Mouse (Mus musculus) lung, postnatal 0 days (tissue): ENCODE measurements around the gene Mnt. TPM values are rescaled to one million over a fixed set of nuclear protein-coding genes. Genes with fewer than 3 reads are reported as not detected.

Source experiments
- ATAC-seq: fragments of 200-750 bp; cut with Nextera tagmentation; 2 replicates; pipeline ENCODE4 v1.8.0; 2017; ENCODE audit warnings: moderate library complexity
- DNase-seq: peaks from one replicate; pipeline ENCODE4 v3.0.0-alpha.2; 2016; ENCODE audit warnings: low spot score
- H3K27ac ChIP-seq: fragments of 300-500 bp; sonication (generic); 2 replicates; pipeline ENCODE4 v1.5.1; 2014; ENCODE audit warnings: antibody characterized with exemption, mild to moderate bottlenecking, low read length, mixed read lengths
- H3K27me3 ChIP-seq: fragments of 300-500 bp; sonication (generic); replicated peaks from 2 replicates; pipeline ENCODE4 v1.6.1; 2014; ENCODE audit warnings: low read length, mixed read lengths; ENCODE audit not compliant: insufficient read depth
- H3K36me3 ChIP-seq: fragments of 300-500 bp; sonication (generic); 2 replicates; pipeline ENCODE4 v1.6.1; 2014; ENCODE audit warnings: low read length, mixed read lengths; ENCODE audit not compliant: insufficient read depth
- H3K4me1 ChIP-seq: fragments of 300-500 bp; sonication (generic); 2 replicates; pipeline ENCODE4 v1.6.1; 2014; ENCODE audit warnings: antibody characterized with exemption, low read depth, low read length, mixed read lengths; ENCODE audit not compliant: insufficient read depth
- H3K4me2 ChIP-seq: fragments of 300-500 bp; sonication (generic); replicated peaks from 2 replicates; pipeline ENCODE4 v1.6.1; 2014; ENCODE audit warnings: low read depth, mild to moderate bottlenecking, low read length, moderate library complexity, mixed read lengths
- H3K4me3 ChIP-seq: fragments of 300-500 bp; sonication (generic); 2 replicates; pipeline ENCODE4 v1.5.1; 2014; ENCODE audit warnings: low read depth, low read length
- H3K9ac ChIP-seq: fragments of 300-500 bp; sonication (generic); replicated peaks from 2 replicates; pipeline ENCODE4 v1.6.1; 2014; ENCODE audit warnings: low read depth, mild to moderate bottlenecking
- H3K9me3 ChIP-seq: fragments of 300-500 bp; sonication (generic); 2 replicates; pipeline ENCODE4 v1.6.1; 2016; ENCODE audit warnings: low read length, mixed read lengths
- CTCF ChIP-seq: IDR thresholded peaks from 2 replicates; pipeline ENCODE4 v1.5.1; 2016; ENCODE audit warnings: antibody characterized with exemption, mild to moderate bottlenecking
- EP300 ChIP-seq: IDR thresholded peaks from 2 replicates; pipeline ENCODE4 v1.6.1; 2016; ENCODE audit warnings: antibody characterized with exemption, mild to moderate bottlenecking, control low read depth
- WGBS: fragments of 180-500 bp; shearing (Covaris S2); extraction: QIAGEN DNeasy Blood & Tissue Kit; methylation state at CpG from one replicate; pipeline ENCODE4 v1.1.7; 2014; 5-methylcytosine and 5-hydroxymethylcytosine counted together
- polyA plus RNA-seq: library from polyadenylated mRNA; unstranded; fragments of >200 nt; fragmentation: Nextera tagmentation; extraction: Ambion mirVana; gene quantifications from 2 replicates; pipeline ENCODE4 v1.2.1, GENCODE M21; 2015

Mnt gene
- polyA plus RNA-seq, 1 experiment from 2014 or later, result 4.7 TPM

DNA sequence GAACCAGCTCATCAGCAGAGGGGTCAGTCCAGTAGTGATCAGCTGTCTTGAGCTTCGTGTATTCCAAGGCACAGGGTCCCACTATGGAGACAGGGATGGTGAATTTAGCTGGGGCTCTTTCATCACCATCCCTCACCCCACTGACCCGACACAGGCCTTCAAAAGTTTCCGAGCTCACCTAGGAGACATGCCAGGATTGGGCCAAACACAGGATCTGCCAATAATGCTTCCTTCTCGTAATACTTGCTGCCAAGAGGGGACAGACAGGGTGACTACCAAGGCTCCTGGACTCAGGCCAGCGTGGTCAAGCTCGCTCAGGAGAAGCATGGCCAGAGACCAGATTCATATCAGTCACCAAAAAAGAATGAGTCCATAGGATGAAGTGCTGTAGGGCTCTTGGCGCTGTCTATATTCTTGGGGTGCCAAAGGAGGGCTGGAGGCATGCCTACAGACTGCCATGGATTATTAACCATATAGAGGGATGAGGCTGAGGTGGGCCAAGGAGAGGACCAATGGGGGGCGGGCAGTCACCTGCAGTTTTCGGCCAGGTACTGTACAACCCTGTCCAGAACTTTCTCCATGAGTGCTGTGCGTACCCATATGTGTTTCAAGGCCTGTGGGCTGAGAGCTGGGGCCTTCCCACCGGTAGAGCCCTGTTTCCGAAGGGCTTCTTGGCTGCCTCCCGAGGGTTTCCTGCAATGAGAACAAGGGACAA lies 37.5 kb downstream of the Mnt start:
- ATAC-seq (no peak), DNase-seq (no peak)
- WGBS, result 87% methylated on average over 13 of the region's 13 CpGs
- no peaks in the 10 kb centered on the region for H3K27me3 ChIP-seq
- no peaks in the 10 kb centered on the region; the same call in none of the 2 replicates for H3K4me1 ChIP-seq
- H3K4me3 ChIP-seq, result no peak overlapping the region
- TF ChIP-seq CTCF, result no peak
- TF ChIP-seq EP300, result no peak
- H3K36me3 ChIP-seq, result no peaks in the 10 kb centered on the region
- no peak overlapping the region for H3K9ac ChIP-seq
- H3K9me3 ChIP-seq, result no peaks in the 10 kb centered on the region
- H3K4me2 ChIP-seq, result no peak overlapping the region
- H3K27ac ChIP-seq, result no peak overlapping the region

DNA sequence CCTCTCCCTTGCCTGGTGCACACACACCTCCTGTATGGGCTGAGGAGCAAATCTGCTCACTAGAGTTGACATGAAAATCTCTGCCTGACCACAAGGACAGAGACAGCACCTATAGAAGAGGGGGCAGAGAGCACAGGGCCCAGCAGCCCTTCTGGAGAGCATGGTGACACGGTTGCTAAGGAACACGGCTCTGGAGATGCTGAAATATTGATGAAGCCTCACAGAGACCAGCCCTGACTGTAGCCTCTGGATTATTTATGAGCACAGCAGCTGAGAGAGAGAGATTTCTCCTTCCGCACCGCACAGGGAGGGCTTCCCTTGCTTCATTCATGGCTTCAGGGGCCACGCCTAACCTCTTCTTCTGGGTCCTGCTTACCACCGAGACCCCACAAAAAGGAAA lies 38.9 kb downstream of the Mnt start:
- Histone ChIP-seq H3K4me2 (no peak overlapping the region), H3K27me3 (no peaks in the 10 kb centered on the region), H3K9ac (no peak overlapping the region), H3K4me3 (no peak overlapping the region), H3K4me1 (no peaks in the 10 kb centered on the region; the same call in none of the 2 replicates), H3K9me3 (no peaks in the 10 kb centered on the region), H3K36me3 (no peaks in the 10 kb centered on the region), H3K27ac (no peak overlapping the region)
- 81% methylated on average over 6 of the region's 6 CpGs for WGBS
- ATAC-seq, result no peak
- no peak for DNase-seq
- TF ChIP-seq CTCF (no peak), EP300 (no peak)

DNA sequence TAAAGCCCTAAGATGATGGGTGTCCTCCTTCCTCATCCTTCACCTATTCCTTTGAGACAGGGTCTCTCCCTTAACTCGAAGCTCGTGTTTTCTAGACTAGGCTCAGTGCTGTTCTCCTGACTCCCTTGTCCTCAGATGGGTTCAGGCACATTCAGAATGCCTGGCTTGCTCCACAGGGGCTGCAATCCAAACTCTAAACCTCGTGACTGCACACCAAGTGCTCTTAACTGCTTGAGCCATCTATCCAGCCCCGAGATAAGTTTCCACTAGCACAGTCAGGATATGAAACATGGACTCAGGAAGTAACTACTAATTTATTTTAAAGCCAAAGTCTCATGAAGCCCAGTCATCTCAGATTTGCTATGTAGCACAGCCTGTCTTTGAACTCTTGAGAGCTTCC lies 39.8 kb downstream of the Mnt start:
- no peak overlapping the region for H3K9ac ChIP-seq
- DNase-seq (peak; percentile 32), ATAC-seq (peak; percentile 60)
- no peaks in the 10 kb centered on the region for H3K36me3 ChIP-seq
- H3K9me3 ChIP-seq, result no peaks in the 10 kb centered on the region
- TF ChIP-seq CTCF (no peak), EP300 (0 out of 2 replicates have a peak, but pooled peaks have one; percentile 23)
- 42% methylated on average over 4 of the region's 4 CpGs for WGBS
- no peak overlapping the region for H3K4me2 ChIP-seq
- no peaks in the 10 kb centered on the region; the same call in none of the 2 replicates for H3K4me1 ChIP-seq
- H3K27me3 ChIP-seq, result no peaks in the 10 kb centered on the region
- no peak overlapping the region; the same call in 1 of the 2 replicates for H3K27ac ChIP-seq
- H3K4me3 ChIP-seq, result no peak overlapping the region

DNA sequence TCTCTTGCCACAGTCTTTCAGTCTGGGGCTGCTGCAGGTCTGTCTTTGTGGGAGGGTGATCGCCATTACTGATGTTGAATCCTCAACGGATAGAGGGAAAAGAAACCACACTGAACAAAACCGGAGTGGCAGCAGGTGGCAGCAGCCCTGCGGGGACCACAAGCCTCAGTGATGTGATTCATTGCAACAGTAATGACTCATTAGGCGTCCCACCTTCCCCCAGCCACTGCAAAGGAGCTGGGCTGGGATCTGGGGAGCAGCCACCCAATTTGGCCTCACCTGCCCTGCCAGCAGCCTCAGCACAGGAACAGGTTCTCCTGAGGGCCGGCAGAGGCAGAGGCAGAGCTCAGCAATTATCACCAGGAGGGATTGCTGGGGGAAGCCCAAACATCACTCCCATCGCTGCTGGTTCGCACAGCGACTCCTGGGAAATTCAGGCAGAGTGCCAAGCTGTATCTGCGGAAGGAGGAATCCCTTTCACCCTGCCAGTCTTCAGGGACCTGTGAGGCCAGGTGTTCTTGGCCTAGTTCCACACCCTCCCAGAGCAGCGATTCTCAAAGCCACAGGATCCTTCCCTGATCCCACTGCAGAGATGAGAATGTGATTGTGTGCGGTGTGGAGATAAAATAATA lies 40.4 kb downstream of the Mnt start:
- Histone ChIP-seq H3K4me3 (no peak overlapping the region), H3K27ac (no peak overlapping the region; the same call in 1 of the 2 replicates), H3K4me2 (no peak overlapping the region), H3K4me1 (no peaks in the 10 kb centered on the region; the same call in none of the 2 replicates), H3K27me3 (no peaks in the 10 kb centered on the region), H3K36me3 (no peaks in the 10 kb centered on the region), H3K9ac (no peak overlapping the region), H3K9me3 (no peaks in the 10 kb centered on the region)
- WGBS, result 31% methylated on average over 12 of the region's 12 CpGs
- TF ChIP-seq CTCF (peak; percentile 31), EP300 (no peak)
- ATAC-seq (peak; percentile 64), DNase-seq (peak; percentile 44)

DNA sequence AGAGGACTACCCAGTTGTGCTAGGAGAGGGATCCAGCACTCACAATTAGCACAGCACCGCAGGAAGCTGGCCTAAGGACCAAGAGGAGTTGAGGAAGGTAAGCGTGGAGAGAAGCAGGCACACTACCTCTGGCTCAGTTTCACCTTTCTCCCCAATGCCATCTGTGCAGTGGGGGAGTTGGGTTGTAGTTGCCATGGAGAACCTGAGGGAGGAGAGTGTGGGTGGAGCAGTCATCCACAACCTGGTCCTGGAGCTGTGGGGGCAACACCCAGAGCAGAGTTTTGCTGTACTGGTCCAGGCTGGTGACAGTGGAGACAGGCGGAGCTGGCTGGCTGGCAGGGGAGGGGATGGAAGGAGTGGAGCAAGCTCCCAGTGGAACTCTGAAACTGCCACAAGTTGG lies 43.9 kb downstream of the Mnt start:
- H3K9ac ChIP-seq, result no peak overlapping the region
- no peaks in the 10 kb centered on the region; the same call in none of the 2 replicates for H3K4me1 ChIP-seq
- H3K9me3 ChIP-seq, result no peaks in the 10 kb centered on the region
- no peaks in the 10 kb centered on the region for H3K36me3 ChIP-seq
- ATAC-seq (no peak), DNase-seq (no peak)
- no peak overlapping the region for H3K4me3 ChIP-seq
- H3K4me2 ChIP-seq, result no peak overlapping the region
- TF ChIP-seq CTCF (no peak), EP300 (no peak)
- no peak overlapping the region for H3K27ac ChIP-seq
- WGBS, result 62% methylated on average over 3 of the region's 3 CpGs
- no peaks in the 10 kb centered on the region for H3K27me3 ChIP-seq

DNA sequence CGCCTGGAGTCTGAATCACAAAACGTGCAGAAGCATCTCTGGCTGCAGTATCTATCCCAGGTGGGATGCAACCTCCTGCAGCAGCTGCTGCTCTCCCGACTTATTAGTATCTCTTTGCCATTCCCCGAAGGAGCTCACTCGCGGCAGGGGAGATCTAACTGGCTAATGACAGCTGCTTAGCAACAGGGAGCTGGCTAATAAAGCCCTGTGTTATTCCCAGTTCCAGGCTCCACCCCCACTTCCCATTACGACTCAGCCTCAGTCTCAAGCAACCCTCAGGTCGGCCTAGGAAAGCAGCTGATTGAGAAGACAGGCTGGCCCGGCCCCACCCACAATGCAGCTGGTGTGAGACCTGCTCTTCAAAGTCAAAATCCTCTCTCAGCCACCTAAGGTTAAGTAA lies 46.1 kb downstream of the Mnt start:
- 8% methylated on average over 9 of the region's 9 CpGs for WGBS

More for the DNA sequence above, 46.1 kb downstream of the Mnt start:
- ATAC-seq (peak; percentile 86), DNase-seq (peak; percentile 75)
- Histone ChIP-seq H3K4me2 (0 out of 2 replicates have a peak overlapping the region, but pooled peaks have one; percentile 17), H3K4me3 (no peak overlapping the region), H3K9ac (no peak overlapping the region), H3K4me1 (no peaks in the 10 kb centered on the region; the same call in 1 of the 2 replicates), H3K27ac (no peak overlapping the region), H3K9me3 (no peaks in the 10 kb centered on the region), H3K27me3 (no peaks in the 10 kb centered on the region), H3K36me3 (no peaks in the 10 kb centered on the region)
- TF ChIP-seq CTCF (no peak), EP300 (no peak)
